Mouse (Mus musculus): Measurements from ENCODE around the gene Hormad2.

The Hormad2 gene

DNA sequence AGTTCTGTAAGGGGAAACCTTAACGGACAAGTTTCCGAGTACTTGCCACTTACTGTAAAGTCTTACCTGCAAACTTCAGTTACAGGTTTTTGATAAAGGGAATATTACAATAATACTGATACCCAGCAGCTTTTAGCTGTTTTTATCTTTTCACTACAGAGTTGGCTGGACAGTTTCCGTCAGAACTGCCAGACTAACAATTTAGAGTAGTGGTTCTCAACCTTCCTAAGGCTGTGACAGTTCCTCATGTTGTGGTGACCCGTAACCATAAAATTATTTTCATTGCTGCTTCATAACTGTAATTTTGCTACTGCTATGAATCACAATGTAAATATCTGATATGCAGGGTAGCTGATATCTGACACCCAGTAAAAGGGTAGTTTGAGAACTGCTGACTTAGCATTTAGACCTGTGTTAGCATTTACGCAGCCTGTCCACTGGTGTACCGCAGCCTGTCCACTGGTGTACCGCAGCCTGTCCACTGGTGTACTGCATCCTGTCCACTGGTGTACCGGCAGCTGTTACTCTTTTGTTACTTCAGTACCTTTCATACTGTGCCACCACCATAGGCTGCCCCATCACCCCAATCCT, 104.1 kb downstream of the Hormad2 start:
- no peak for DNase-seq

DNA sequence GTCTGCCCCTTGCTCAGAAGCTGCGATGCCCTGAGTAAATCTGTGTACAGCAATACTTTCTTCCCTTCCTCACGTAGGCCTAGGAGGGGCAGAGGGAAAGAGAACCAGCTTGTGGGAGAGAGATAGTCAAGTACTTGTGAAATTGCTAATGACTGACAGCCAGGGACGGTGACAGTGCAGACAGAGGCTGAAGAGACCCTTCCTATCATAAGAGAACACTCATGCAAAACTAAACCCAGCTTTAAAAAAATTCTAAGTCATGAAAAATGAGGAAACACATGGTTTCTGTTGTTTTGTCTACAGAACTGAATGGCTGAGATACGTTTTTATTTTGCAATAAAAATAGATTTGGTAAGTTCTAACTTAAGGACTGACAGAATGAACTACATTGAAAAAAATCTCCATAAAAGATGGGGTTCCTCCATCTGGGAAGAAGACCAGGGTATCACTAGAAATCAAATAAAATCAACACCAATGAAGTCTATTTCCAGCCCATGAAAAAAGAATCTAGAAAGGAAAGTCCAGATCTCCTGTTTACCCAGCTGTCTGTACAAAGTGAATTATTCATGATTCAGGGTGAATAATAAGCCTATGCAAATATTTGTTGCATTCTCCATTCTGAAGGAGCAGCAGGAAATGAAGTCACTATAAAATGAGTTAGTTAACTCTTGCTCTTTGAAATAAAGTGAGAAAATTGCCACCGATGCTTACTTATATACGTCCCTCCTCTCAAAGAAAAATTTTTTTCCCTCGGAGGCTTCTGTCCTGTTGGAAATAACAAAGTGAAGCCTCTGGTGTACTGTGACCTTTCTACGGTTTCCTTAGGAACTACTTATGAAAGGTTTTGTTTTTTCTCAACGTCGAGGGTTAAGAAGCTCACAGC, 104.9 kb downstream of the Hormad2 start:
- DNase-seq = no peak

DNA sequence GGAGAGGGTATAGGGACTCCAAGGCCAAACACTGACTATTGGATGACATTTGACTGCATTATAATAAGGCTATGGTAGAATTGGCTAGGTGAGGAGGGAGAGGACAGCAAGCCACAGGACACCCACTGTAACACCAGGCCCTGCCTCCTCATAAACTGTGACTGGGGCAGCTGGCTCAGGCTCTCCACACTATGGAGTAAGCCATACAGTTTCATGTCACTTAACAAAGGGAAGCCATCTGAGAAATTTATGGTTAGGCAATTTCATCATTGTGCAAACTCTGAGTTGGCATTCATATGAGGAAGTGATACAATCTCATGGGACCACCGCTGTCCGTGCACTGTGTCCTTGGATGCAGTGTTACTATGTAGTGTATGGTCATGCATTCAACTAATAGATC, 107.9 kb downstream of the Hormad2 start:
- no peak for DNase-seq

GRCm38 (mm10) chr11:4328188-4328587, 112.7 kb downstream of the Hormad2 start:
- DNase-seq = no peak

- DNase-seq = peak; percentile 78
Measured at GRCm38 (mm10) chr11:4323481-4323880, 117.4 kb downstream of the Hormad2 start.

DNA sequence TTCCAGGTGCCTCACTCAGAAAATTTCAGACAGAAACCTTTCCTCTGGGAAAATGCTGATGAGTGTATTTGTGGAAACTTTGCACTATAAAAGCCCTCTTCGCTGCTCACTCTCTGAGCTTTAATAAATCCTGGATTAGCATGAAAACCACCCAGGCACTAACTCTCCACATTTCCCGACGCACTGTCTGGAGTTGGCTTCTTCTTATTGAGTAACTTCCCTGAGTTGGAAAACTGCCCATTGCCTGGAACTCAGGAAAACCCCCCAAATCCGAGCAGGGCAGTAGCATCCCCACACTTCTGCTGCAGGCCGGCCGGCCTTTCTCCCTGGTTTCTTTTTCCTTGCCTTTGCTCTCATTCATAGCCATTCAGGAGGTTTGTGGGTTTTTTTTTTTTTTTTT, 118.0 kb downstream of the Hormad2 start:
- no peak for DNase-seq

- no peak for DNase-seq
Measured at GRCm38 (mm10) chr11:4320876-4321275, 120.0 kb downstream of the Hormad2 start.

GRCm38 (mm10) chr11:4319212-4319955, 121.5 kb downstream of the Hormad2 start:
- DNase-seq = no peak

DNA sequence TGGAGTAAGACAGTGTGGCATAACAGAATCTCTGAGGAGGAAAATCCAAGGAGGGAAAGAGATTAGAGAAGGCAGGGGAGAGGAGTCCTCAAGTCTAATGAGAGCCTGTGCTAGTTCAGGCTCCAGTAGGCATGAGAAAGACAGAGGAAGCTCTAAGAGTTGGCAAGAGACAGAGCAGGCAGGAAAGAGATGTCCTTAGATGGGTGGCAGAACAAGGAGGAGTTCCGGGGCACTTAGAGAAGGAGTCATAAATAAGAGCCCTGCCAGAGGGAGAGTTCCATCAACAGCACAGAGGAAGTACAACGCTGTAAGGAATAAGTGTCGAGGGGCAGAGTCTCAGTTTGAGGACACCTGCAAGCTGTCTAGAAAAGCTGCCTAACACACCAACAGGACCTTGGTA, 122.9 kb downstream of the Hormad2 start:
- no peak for DNase-seq

DNA sequence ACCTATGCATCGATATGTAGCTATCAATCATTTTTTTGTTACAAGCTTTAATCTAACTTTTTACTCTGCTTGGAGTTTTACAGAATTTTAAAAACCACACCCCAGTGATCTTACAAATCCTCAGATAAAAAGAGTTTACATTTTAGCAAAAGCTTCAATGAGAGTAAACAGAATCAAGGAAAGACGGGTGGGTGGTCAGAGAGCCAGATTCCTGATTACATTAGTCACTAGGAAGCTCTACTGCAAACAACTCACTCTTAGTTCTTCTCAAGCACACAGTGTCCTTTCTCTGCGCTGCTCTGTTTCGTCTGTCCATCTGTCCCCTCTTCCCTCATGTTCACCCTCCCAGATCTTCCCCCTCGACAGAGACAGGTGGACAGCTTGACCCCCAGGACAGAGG, 123.6 kb downstream of the Hormad2 start:
- DNase-seq = no peak

GRCm38 (mm10) chr11:4312180-4312579, 128.7 kb downstream of the Hormad2 start:
- no peak for DNase-seq

- DNase-seq = no peak
Measured at GRCm38 (mm10) chr11:4310324-4310723, 130.6 kb downstream of the Hormad2 start.

DNA sequence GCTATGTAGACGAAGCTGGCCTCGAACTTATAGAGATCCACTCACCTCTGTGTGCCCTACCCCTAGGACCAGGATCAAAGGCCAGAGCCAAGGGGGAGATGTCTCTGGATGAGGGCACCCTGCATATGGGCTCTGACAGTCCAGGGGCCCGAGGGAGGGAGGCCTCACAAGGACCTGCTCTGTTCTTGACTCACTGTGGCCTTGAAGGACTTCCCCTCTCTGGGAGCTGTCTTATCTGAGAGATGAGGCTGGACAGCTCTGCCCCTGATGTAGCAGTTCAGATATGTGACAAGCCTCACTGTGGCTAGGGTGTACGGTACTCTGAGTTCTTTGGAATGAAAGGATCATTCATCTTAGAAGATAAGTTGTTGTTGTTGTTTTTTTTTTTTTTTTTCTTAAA, 131.3 kb downstream of the Hormad2 start:
- DNase-seq = no peak

- DNase-seq = peak; percentile 43
Measured at GRCm38 (mm10) chr11:4308514-4309450, 132.1 kb downstream of the Hormad2 start.

GRCm38 (mm10) chr11:4308060-4308513, 132.8 kb downstream of the Hormad2 start:
- DNase-seq = no peak

DNA sequence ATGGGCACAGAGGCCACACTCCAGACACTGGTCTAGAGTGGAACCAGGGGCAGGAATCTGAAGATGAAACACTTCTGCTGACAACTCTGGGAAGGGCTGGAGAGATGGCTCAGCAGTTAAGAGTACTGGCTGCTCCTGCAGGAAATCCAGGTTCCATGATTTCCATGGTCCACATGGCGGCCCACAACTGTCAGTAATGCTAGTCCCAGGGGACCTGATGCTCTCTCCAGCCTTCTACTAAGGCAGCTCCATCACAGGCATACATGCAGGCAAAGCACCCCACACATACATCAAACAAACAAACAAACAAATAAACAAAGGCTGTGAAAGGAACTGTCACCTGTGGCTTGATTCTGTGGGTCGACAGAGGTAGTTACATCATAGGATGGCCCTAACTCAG, 134.8 kb downstream of the Hormad2 start:
- DNase-seq = no peak

DNA sequence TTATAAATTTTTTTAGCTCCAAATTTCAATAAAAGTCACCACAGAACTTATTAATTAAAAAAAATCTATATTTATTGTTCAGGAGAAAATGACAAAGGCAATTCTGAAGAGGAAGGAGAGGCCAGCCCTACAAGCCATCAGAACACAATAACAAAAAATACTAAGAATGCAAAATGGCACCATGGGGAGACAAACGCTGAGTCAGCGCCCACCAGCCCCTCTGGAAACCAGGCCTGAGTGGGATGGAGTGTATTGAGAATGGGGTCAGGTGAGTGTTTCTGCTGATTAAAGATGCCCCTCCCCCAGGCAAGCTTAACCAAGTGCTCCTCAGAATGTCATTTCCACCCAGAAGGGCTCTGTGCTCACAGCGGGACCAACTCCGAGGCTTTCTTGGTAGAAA, 135.8 kb downstream of the Hormad2 start:
- no peak for DNase-seq

GRCm38 (mm10) chr11:4304203-4304602, 136.7 kb downstream of the Hormad2 start:
- DNase-seq = no peak

- DNase-seq = no peak
Measured at GRCm38 (mm10) chr11:4303033-4303432, 137.9 kb downstream of the Hormad2 start.

DNA sequence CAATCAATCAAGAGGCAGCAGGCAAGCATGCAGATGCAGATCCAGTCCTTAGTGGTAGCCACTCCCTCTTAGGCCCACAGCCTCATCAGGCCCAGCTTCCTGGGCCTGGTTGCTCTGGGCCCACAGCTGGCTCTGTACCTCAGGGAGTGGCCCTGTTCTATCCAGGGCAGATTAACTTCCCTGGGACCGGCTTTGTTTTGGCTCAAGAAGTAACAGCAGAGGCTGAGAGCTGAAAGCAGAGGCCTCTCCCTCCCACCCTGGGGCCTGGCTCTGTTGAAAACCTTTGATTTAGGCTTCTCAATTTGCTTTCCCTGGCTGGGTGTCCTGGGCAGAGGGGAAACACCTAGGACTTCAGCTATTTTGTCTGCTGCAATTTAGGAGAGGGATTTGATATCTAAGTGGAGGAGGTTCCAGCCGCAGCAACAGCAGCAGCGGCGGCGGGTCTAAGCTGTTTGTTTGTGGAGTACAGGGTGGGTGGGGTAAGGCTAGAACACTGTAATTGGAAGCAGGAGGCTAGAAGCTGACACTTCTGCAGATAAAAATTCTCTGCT, 138.5 kb downstream of the Hormad2 start:
- no peak for DNase-seq

- DNase-seq = no peak
Measured at GRCm38 (mm10) chr11:4300683-4301082, 140.2 kb downstream of the Hormad2 start.
